Mouse (Mus musculus): Measurements from ENCODE around the gene Scp2.
"Not testable (repeated sequence)": the region's sequence is repeated elsewhere in the genome, so short reads cannot be mapped to it uniquely, and the experiment has no call there.

Gene Scp2

GRCm38 (mm10) chr4:108096345-108096744 is 48.5 kb downstream of the Scp2 start, which contains the start of gene Podn:
Gene Podn (minus strand): TSS chr4:108096445.
- no peak for DNase-seq

- no peak for DNase-seq
Observed at GRCm38 (mm10) chr4:108092741-108093397, 51.9 kb downstream of the Scp2 start.

GRCm38 (mm10) chr4:108083993-108084392 is 60.8 kb downstream of the Scp2 start:
- no peak for DNase-seq

- no peak for DNase-seq
Observed at GRCm38 (mm10) chr4:108083032-108083735, 61.6 kb downstream of the Scp2 start.

- DNase-seq, result no peak
Observed at GRCm38 (mm10) chr4:108082401-108082806, 62.4 kb downstream of the Scp2 start.

GRCm38 (mm10) chr4:108080876-108081275 is 63.9 kb downstream of the Scp2 start:
- DNase-seq, result no peak

- no peak for DNase-seq
Observed at GRCm38 (mm10) chr4:108079762-108080161, 65.0 kb downstream of the Scp2 start.

GRCm38 (mm10) chr4:108079191-108079590 is 65.6 kb downstream of the Scp2 start:
- not testable (repeated sequence) for DNase-seq

GRCm38 (mm10) chr4:108077224-108077955 is 67.4 kb downstream of the Scp2 start:
- DNase-seq, result no peak

- no peak for DNase-seq
Observed at GRCm38 (mm10) chr4:108074204-108074823, 70.5 kb downstream of the Scp2 start.

GRCm38 (mm10) chr4:108072086-108072485 is 72.7 kb downstream of the Scp2 start:
- no peak for DNase-seq

- DNase-seq, result peak; percentile 92
Observed at GRCm38 (mm10) chr4:108071235-108071901, 73.4 kb downstream of the Scp2 start.

GRCm38 (mm10) chr4:108070723-108071122 is 74.1 kb downstream of the Scp2 start:
- no peak for DNase-seq

- DNase-seq, result no peak
Observed at GRCm38 (mm10) chr4:108070286-108070685, 74.5 kb downstream of the Scp2 start.

- DNase-seq, result no peak
Observed at GRCm38 (mm10) chr4:108068081-108068480, 76.7 kb downstream of the Scp2 start.

GRCm38 (mm10) chr4:108067261-108067660 is 77.5 kb downstream of the Scp2 start:
- DNase-seq, result no peak

- DNase-seq, result no peak
Observed at GRCm38 (mm10) chr4:108066569-108066968, 78.2 kb downstream of the Scp2 start.

GRCm38 (mm10) chr4:108065176-108065844 is 79.5 kb downstream of the Scp2 start:
- DNase-seq, result no peak

- no peak for DNase-seq
Observed at GRCm38 (mm10) chr4:108063616-108064015, 81.2 kb downstream of the Scp2 start.

GRCm38 (mm10) chr4:108062524-108062923 is 82.3 kb downstream of the Scp2 start:
- DNase-seq, result no peak

- DNase-seq, result no peak
Observed at GRCm38 (mm10) chr4:108060774-108061173, 84.0 kb downstream of the Scp2 start.
